Mouse (Mus musculus) cerebellum, adult 2 months (tissue): ENCODE measurements around the gene Gm19684.
"Not testable (repeated sequence)": the region's sequence is repeated elsewhere in the genome, so short reads cannot be mapped to it uniquely, and the experiment has no call there.

Experiments used
- CTCF ChIP-seq: fragments of 200-500 bp; IDR thresholded peaks from 2 replicates; pipeline ENCODE4 v1.5.1; 2011; ENCODE audit warnings: low read depth, mild to moderate bottlenecking, control low read depth, low read length, moderate library complexity, borderline replicate concordance; ENCODE audit not compliant: insufficient read depth
- POLR2A ChIP-seq: fragments of 200-500 bp; IDR thresholded peaks from 2 replicates; pipeline ENCODE4 v1.6.1; 2011; ENCODE audit warnings: low read length, control low read depth, borderline replicate concordance; ENCODE audit not compliant: insufficient read depth

- not testable (repeated sequence) for TF ChIP-seq CTCF, POLR2A
These were observed 19.4 kb upstream of the Gm19684 start for GRCm38 (mm10) chr17:36102091-36102490.
